Mouse (Mus musculus): ENCODE data around the gene Ube4a.

- TF ChIP-seq CTCF (IDR thresholded peaks at IDR 0.05; ENCODE audit: extremely low read depth, insufficient read depth, insufficient read length, insufficient replicate concordance) (no peak), POLR2A (IDR thresholded peaks at IDR 0.05; ENCODE audit: low read depth, low read length) (no peak)
Measured at GRCm38 (mm10) chr9:44983001-44983400, 17.6 kb upstream of the Ube4a start.
